Mouse (Mus musculus) embryonic stem cell, embryonic (primary cell): ENCODE measurements around the gene Gipc3.

Experiments used
- CTCF ChIA-PET, 4 experiments: fragments of 300-600 bp in 2 of 4; fragments of 350-600 bp in 2 of 4; sonication (Branson Sonifier 250); formaldehyde crosslinking; loops; one replicate each; lab custom pipeline; 2022; ENCODE audit warnings: inconsistent platforms in 2 of 4; lab: Charles Lee
- POLR2A ChIA-PET, 4 experiments: fragments of 300-600 bp in 2 of 4; fragments of 350-600 bp in 2 of 4; sonication (Branson Sonifier 250); formaldehyde crosslinking; loops; one replicate each; lab custom pipeline; 2022; ENCODE audit warnings: antibody characterized with exemption in 4 of 4, inconsistent platforms in 1 of 4; lab: Charles Lee

The Gipc3 gene

GRCm38 (mm10) chr10:81362336-81362949, 19.4 kb upstream of the Gipc3 start:
- ChIA-PET CTCF (interaction anchor here in 3 of 4 experiments (0.6 to 1.5 kb wide), 12 partner anchors 12 to 801 kb away, joined by 3 to 12 read pairs (median 3); partner anchors contain the start of genes Hmg20b (in 1 of the 3) and Pip5k1c (in 1 of the 3)), POLR2A (interaction anchor here in 3 of 4 experiments (0.6 to 5.5 kb wide), 20 partner anchors 8 to 96 kb away, joined by 3 to 35 read pairs (median 4); partner anchors contain the start of genes Fzr1 (in 2 of the 3), Apba3 (in 1 of the 3), Cactin (in 1 of the 3) and Dohh (in 1 of the 3))

GRCm38 (mm10) chr10:81360721-81361120, 17.7 kb upstream of the Gipc3 start:
- ChIA-PET CTCF (interaction anchor here in 2 of 4 experiments (0.7 to 2.2 kb wide), 10 partner anchors 10 to 71 kb away, joined by 3 to 13 read pairs (median 4); partner anchors contain the start of genes Fzr1 (in 2 of the 2), Hmg20b (in 2 of the 2), Gipc3 (in 1 of the 2) and Pip5k1c (in 1 of the 2)), POLR2A (interaction anchor here in 3 of 4 experiments (0.6 to 5.5 kb wide), 24 partner anchors 9 to 1193 kb away, joined by 3 to 35 read pairs (median 4); partner anchors contain the start of genes Dohh (in 2 of the 3), Fzr1 (in 2 of the 3), Gm48551 (in 2 of the 3) and Pip5k1c (in 2 of the 3))

- POLR2A ChIA-PET, result interaction anchor here in 2 of 4 experiments (0.5 to 5.1 kb wide), 5 partner anchors 13 to 1655 kb away, joined by 3 to 31 read pairs (median 3); partner anchors contain the start of genes Cactin (in 1 of the 2) and Fzr1 (in 1 of the 2)
- CTCF ChIA-PET, result interaction anchor here in 2 of 4 experiments (0.6 to 1.3 kb wide), 4 partner anchors 12 to 373 kb away, joined by 3 to 5 read pairs (median 3); partner anchors contain the start of gene Pip5k1c (in 1 of the 2)
These were observed 15.8 kb upstream of the Gipc3 start for GRCm38 (mm10) chr10:81358841-81359240.

GRCm38 (mm10) chr10:81358209-81358608, 15.1 kb upstream of the Gipc3 start:
- ChIA-PET CTCF (interaction anchor here in 2 of 4 experiments (0.7 to 1.3 kb wide), 3 partner anchors 12 to 166 kb away, joined by 3 to 5 read pairs (median 3); partner anchors contain the start of gene Pip5k1c (in 1 of the 2)), POLR2A (interaction anchor here in 2 of 4 experiments (0.6 to 5.1 kb wide), 7 partner anchors 8 to 41 kb away, joined by 3 to 31 read pairs (median 5); partner anchors contain the start of genes Fzr1 (in 2 of the 2), 4930404N11Rik (in 1 of the 2) and Cactin (in 1 of the 2))

- POLR2A ChIA-PET, result interaction anchor here in 3 of 4 experiments (0.8 to 2.2 kb wide), 13 partner anchors 8 to 427 kb away, joined by 3 to 11 read pairs (median 5); partner anchors contain the start of genes 4930404N11Rik (in 2 of the 3), Cactin (in 1 of the 3), Fzr1 (in 1 of the 3) and Gadd45b (in 1 of the 3)
- CTCF ChIA-PET, result interaction anchor here in 3 of 4 experiments (0.5 to 1.2 kb wide), 8 partner anchors 9 to 1861 kb away, joined by 3 to 5 read pairs (median 3); no protein-coding TSS in a partner anchor
These were observed 14.2 kb upstream of the Gipc3 start, which contains the start of gene Mfsd12 for GRCm38 (mm10) chr10:81356991-81357844. TSS of gene Mfsd12 (plus strand) at chr10:81357491.

GRCm38 (mm10) chr10:81356352-81356990, 13.4 kb upstream of the Gipc3 start:
- CTCF ChIA-PET, result interaction anchor here in 3 of 4 experiments (0.6 to 1.2 kb wide), 7 partner anchors 10 to 1862 kb away, joined by 3 to 5 read pairs (median 3); no protein-coding TSS in a partner anchor
- POLR2A ChIA-PET, result interaction anchor here in 3 of 4 experiments (0.6 to 2.2 kb wide), 14 partner anchors 9 to 427 kb away, joined by 3 to 11 read pairs (median 4); partner anchors contain the start of genes 4930404N11Rik (in 2 of the 3), Cactin (in 1 of the 3), Fzr1 (in 1 of the 3) and Gadd45b (in 1 of the 3)

- POLR2A ChIA-PET, result interaction anchor here (0.6 to 4.0 kb wide), 32 partner anchors 9 to 423 kb away, joined by 3 to 17 read pairs (median 5); partner anchors contain the start of genes 4930404N11Rik (in 4 of the 4), Cactin (in 2 of the 4), Fzr1 (in 2 of the 4) and Apba3 (in 1 of the 4)
- CTCF ChIA-PET, result interaction anchor here in 3 of 4 experiments (1.0 to 1.6 kb wide), 5 partner anchors 9 to 95 kb away, joined by 3 to 9 read pairs (median 5); partner anchors contain the start of gene Pip5k1c (in 2 of the 3)
These were observed 12.5 kb upstream of the Gipc3 start for GRCm38 (mm10) chr10:81355533-81355932.

GRCm38 (mm10) chr10:81354738-81355477, 11.8 kb upstream of the Gipc3 start:
- POLR2A ChIA-PET, result interaction anchor here (0.5 to 4.0 kb wide), 57 partner anchors 8 to 752 kb away, joined by 3 to 17 read pairs (median 4); partner anchors contain the start of genes 4930404N11Rik (in 4 of the 4), Apba3 (in 2 of the 4), Cactin (in 2 of the 4) and Dohh (in 2 of the 4)
- CTCF ChIA-PET, result interaction anchor here (0.6 to 1.6 kb wide), 17 partner anchors 9 to 1213 kb away, joined by 3 to 10 read pairs (median 3); partner anchors contain the start of genes Pip5k1c (in 2 of the 4) and Gipc3 (in 1 of the 4)

- POLR2A ChIA-PET, result interaction anchor here in 3 of 4 experiments (0.6 to 4.0 kb wide), 16 partner anchors 10 to 954 kb away, joined by 3 to 17 read pairs (median 4); partner anchors contain the start of genes Cactin (in 2 of the 3), Pip5k1c (in 2 of the 3), 4930404N11Rik (in 1 of the 3) and Fzr1 (in 1 of the 3)
- CTCF ChIA-PET, result interaction anchor here in 3 of 4 experiments (0.8 to 2.4 kb wide), 11 partner anchors 9 to 63 kb away, joined by 3 to 25 read pairs (median 6); partner anchors contain the start of genes Pip5k1c (in 2 of the 3), Cactin (in 1 of the 3), Gipc3 (in 1 of the 3) and Tjp3 (in 1 of the 3)
These were observed 8.7 kb upstream of the Gipc3 start for GRCm38 (mm10) chr10:81351678-81352291.

GRCm38 (mm10) chr10:81350351-81351063, 7.4 kb upstream of the Gipc3 start, which contains the start of gene Hmg20b:
TSS of gene Hmg20b (minus strand) at chr10:81350480.
- CTCF ChIA-PET, result interaction anchor here (0.5 to 2.4 kb wide), 47 partner anchors 10 to 389 kb away, joined by 3 to 29 read pairs (median 5); partner anchors contain the start of genes Pip5k1c (in 4 of the 4), Cactin (in 2 of the 4), Tjp3 (in 2 of the 4) and Fzr1 (in 1 of the 4)
- POLR2A ChIA-PET, result interaction anchor here in 3 of 4 experiments (0.5 to 2.1 kb wide), 29 partner anchors 10 to 479 kb away, joined by 3 to 15 read pairs (median 4); partner anchors contain the start of genes Cactin (in 2 of the 3), Fzr1 (in 2 of the 3), Pip5k1c (in 2 of the 3) and 4930404N11Rik (in 1 of the 3)

GRCm38 (mm10) chr10:81349961-81350350, 6.9 kb upstream of the Gipc3 start:
- ChIA-PET POLR2A (interaction anchor here in 3 of 4 experiments (0.5 to 1.7 kb wide), 27 partner anchors 9 to 479 kb away, joined by 3 to 15 read pairs (median 4); partner anchors contain the start of genes Cactin (in 2 of the 3), Fzr1 (in 2 of the 3), Pip5k1c (in 2 of the 3) and 4930404N11Rik (in 1 of the 3)), CTCF (interaction anchor here (0.5 to 2.4 kb wide), 44 partner anchors 10 to 388 kb away, joined by 3 to 29 read pairs (median 5); partner anchors contain the start of genes Pip5k1c (in 4 of the 4), Cactin (in 2 of the 4), Tjp3 (in 2 of the 4) and Fzr1 (in 1 of the 4))

- ChIA-PET POLR2A (interaction anchor here in 1 of 4 experiments (1.3 kb wide), 1 partner anchor 177 kb away, joined by 3 read pairs; no protein-coding TSS in a partner anchor), CTCF (no interaction called here)
These were observed 6.1 kb upstream of the Gipc3 start for GRCm38 (mm10) chr10:81349146-81349545.

GRCm38 (mm10) chr10:81346453-81347067, 3.5 kb upstream of the Gipc3 start:
- POLR2A ChIA-PET, result interaction anchor here (0.5 to 2.5 kb wide), 58 partner anchors 8 to 795 kb away, joined by 3 to 15 read pairs (median 4); partner anchors contain the start of genes Cactin (in 3 of the 4), Fzr1 (in 3 of the 4), Pip5k1c (in 3 of the 4) and Dohh (in 1 of the 4)
- CTCF ChIA-PET, result interaction anchor here (0.5 to 2.2 kb wide), 27 partner anchors 8 to 923 kb away, joined by 3 to 29 read pairs (median 4); partner anchors contain the start of genes Pip5k1c (in 2 of the 4), Abhd17a (in 1 of the 4), Cactin (in 1 of the 4) and Fzr1 (in 1 of the 4)
